Mouse (Mus musculus) right cerebral cortex, adult 18-20 months (tissue): ENCODE measurements around the gene Ccdc180.

Experiments used
- DNase-seq: peaks from one replicate; pipeline ENCODE4 v3.0.0; 2022; ENCODE audit warnings: mixed read lengths

Ccdc180 gene

DNA sequence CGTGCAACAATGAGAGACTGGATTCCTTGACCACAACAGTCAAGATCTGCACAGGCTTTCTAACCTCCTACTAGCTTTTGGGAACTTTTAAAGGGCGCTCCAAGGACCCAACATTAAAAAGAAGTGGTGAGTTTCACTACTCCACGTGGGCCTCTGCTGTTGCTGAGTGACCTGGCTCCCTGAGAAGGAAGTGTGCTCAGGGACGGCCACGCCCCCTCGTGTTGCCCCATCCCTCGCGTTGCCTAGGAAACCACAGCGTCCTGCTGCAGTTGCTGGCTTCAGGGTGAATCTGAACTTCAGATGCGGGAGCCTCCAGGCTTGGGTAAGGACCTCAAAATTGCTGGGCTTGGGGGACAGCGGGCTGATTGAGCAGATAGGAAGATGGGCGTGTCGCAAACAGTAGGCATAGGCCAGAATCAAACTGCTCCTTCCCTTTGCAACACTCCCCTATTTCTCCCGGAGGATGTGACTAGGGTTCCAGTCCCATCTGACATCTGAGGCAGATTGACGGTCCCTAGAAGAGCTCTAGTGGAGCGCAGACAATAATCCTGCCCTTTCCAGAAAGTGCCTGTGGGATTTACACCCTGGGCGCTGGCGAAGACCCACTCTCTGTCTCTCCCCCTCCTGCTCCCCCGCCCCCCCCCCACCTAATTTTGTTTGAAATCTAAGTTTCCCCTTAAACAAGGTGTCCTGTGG lies at the start of gene Ccdc180:
TSS of gene Ccdc180 (plus strand) at position 238 of the 696 bp plus-strand sequence.
- DNase-seq, result peak; percentile 15

DNA sequence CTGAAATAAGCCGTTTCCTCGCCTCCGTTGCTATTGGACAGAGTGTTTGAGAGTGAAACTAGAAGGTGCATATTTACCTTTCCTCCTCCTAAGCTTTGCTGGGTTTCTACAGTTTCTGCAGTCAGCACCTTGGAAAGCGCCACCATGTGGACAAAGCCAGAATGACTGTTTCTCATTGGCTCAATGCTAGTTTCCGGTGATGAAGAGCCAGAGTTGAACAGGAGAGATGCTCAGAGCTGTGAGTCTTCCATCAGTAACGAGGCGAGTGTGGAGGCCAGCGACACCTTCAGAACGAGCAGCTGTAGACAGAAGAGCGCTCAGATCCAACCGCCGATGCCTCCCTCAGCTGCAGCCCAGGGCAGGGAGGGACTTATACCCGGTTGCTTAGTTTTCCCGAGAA lies 45.7 kb upstream of the Ccdc180 start:
- peak; percentile 49 for DNase-seq

DNA sequence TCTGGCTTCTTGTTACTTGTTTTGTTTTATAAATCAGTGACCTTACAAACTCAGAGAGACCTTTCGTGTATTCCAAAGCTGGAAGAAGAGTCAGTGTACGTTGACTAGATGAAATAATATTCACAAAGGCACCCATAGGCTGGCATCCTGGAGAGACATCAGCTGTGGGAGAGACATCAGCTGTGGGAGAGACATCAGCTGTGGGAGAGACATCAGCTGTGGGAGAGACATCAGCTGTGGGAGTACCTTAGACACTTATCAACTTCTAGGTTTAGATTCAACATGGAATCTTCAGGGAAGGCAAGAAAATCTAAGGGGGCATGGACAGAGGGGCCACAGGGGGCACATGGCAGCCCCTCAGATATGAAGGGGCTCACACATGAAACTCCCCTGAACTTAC lies 43.8 kb upstream of the Ccdc180 start:
- DNase-seq, result no peak

GRCm38 (mm10) chr4:45848109-45848824 lies 41.8 kb upstream of the Ccdc180 start, which contains the start of gene Stra6l:
TSS of gene Stra6l (plus strand) at chr4:45848664.
- no peak for DNase-seq

GRCm38 (mm10) chr4:45848825-45849156 lies 41.3 kb upstream of the Ccdc180 start:
- no peak for DNase-seq

DNA sequence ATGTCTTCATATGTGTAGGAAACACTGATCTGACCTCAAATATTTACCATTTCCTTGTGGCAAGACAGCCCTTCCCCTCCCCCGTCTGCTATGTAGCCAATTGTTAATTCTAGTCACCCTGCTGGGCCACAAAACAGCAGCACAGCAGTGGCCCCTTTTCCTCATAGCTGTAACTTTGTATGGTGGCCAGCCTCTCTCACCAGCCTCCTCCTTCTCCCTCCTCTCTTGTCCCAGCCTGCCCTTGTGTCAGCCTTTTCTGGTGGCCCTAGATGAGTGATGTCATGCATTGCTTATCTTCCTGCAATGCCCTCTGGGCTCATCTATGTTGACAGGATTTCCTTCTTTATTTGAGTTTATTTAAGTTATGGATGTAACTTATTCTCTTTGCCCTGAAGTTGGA lies 40.7 kb upstream of the Ccdc180 start:
- DNase-seq, result no peak

DNA sequence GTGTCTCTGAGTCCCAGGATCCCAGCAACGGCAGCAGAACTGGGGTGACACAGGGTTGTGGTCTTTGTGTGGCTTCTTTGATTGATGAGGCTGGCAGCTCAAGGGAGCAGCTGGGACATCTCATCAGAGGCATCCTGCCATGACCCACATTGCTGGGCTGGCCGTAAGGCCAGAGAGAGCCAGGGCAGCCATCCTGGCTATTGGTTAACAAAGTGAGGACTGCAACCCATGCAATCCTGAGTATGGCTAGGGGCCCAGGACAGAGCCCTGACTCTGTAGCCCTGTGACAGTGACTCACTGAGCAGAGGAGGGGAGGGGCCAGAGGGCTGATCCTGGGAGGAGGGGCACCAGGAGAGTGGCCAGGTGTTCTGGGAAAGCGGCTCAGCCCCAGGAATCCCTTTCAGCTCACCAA lies 38.5 kb upstream of the Ccdc180 start:
- no peak for DNase-seq

GRCm38 (mm10) chr4:45853496-45854246 lies 36.4 kb upstream of the Ccdc180 start:
- DNase-seq, result no peak

DNA sequence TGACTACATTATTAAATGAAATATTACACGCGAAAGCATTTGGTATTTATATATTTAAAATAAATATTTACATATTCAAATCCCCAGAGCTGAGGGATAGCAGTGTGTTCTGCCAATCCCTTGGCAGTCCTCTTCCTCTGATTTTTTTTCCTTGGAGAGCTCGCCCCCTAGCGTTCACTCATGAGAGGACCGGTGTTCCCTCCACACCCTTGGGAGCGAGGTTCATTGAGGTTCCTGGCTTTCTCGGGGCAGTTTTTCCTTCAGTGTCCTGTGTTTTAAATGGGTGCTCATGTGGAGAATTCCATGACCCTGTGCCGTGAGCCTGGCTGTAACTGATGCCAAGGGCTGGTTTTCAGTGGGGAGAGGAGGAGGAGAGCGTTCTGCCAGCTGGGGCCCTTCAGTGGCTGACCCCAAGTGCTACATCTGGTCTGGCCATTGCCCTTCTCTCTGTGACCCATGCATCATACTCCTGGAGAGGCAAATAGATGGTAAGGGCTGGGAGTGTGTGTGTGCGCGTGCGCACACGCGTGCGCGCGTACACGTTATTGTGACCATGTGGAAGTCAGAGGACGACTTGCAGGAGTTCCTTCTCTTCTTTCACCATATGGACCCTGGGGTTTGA lies 34.2 kb upstream of the Ccdc180 start:
- peak; percentile 72 for DNase-seq

GRCm38 (mm10) chr4:45861160-45861559 lies 28.9 kb upstream of the Ccdc180 start:
- no peak for DNase-seq

- no peak for DNase-seq
Observed at GRCm38 (mm10) chr4:45867416-45867815, 22.7 kb upstream of the Ccdc180 start.

DNA sequence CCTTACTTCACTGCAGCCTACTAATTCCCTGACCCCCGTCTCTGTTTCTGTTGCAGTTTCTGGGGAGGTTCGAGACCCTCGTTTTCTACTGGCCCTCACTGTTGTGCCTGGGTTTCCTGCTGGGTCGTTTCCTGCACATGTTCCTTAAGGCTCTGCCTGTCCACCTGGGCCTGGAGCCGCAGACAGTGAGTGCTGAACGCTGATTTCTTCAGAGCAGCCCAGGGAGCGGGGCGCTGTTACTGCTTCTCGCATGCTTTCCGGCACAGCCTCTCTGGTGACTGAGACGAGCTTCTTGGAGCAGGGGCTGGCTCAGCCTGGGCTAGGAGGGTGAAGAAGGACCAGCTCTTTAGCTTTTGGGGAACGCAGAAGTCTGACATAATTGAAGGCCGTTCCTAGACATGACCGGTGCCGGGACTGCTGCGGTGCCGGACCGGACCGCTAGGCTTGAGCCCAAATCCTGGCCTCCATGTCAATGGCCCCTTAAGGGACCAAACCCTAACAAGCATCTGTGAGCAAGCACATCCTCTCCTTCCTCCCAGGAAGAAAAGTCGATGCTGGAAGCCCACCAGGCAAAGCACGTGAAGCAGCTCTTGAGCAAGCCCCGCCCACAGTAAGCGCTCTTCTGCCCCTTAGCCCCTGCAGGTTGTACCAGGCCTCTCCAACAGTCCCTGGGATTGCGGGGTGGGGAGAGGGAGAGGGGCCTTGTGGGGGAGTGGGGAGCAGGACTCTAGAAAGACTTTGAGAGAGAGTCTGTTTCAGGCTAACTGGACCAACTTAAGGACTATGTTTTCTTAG lies 20.9 kb upstream of the Ccdc180 start:
- no peak for DNase-seq

- DNase-seq, result no peak
Observed at GRCm38 (mm10) chr4:45872147-45872546, 18.0 kb upstream of the Ccdc180 start.

DNA sequence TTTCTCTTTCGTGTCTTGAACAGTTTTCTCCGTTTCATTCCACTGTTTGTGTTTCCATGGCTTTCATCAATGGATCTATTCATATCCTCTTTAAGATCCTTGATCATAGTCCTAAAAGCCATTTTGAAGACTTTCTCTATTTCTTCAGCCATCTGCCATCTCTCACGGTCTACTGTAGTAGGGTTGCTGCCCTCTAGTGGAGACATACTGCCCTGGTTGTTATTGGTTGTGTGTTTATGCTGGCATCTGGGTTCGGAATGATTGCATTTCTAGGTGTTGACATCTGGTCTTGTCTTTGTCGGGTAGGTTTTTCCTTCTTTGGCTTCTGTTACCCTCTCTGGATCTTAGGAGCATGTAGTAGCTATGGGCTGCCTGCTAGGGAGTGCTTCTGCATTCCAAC lies 11.2 kb upstream of the Ccdc180 start:
- DNase-seq, result peak; percentile 34

GRCm38 (mm10) chr4:45882521-45882920 lies 7.6 kb upstream of the Ccdc180 start:
- no peak for DNase-seq

GRCm38 (mm10) chr4:45883250-45883649 lies 6.9 kb upstream of the Ccdc180 start:
- DNase-seq, result no peak

DNA sequence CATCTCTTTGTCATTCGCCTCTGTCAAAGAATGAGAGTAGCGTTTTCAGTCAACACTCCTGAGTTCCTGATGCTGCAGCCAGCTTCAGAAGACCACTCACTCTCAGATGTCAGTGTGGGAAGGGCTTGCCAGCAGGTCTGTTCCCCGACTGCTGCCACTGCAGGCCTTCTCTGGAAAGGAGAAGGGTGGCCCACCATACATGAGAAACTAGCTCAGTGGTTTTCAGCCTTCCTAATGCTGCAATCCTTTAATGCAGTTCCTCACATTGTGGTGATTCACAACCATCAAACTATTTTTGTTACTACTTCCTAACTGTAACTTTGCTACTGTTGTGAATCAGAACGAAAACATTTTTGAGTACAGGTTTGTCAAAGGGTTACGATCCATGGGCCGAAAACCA lies 616 bp upstream of the Ccdc180 start:
- no peak for DNase-seq

DNA sequence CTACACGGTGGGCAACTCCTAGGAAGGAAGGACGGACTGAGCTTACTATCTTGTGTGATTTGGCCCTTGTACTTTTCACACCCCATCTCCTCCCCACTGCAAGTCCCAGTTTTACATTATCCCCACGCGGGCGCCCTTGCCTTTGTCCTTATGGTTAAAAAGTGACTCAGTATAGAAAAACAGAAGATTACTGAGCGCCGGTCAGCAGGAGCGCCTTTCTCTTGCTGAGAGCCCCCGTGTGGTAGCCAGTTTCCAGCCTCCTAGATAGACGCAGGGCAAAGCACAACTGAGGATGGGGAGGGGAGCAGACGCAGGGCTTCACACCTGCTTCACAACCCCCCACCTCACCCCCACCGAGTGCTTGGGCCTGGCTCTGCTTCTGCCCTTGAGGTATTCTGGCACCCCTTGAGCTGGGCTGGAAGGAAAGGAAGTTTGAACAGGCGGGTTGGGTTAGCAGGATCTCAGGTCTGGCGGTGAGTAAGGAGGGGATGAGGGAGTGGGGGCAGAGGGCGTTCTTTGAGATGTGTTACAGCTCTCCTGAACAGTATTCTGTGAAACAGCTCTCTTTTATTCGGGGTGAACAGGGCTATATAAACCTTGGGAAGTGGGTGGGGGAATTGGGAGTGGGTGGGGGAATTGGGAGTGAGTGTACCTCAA lies 6.5 kb downstream of the Ccdc180 start:
- no peak for DNase-seq

DNA sequence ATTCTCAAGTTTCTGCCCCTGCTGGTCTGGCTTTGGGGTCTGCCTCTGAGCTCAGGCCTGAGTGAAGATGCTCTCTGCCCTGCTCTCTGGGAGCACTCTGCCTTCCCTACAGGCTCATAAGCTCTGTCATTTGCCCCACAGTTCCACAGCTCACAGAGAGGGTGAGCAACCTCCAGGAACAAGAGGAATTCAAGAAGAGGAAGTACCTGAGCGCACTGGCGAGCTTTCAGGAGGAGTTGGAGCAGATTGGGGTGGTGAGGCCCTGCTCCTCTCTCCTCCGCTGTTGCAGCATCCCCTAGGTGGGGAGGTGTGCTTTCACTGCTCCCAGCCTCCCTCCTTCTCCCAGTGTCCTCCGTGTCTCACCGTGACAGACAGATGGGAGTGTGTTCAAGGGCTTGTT lies 8.3 kb downstream of the Ccdc180 start:
- no peak for DNase-seq

- DNase-seq, result peak; percentile 70
Observed at GRCm38 (mm10) chr4:45909256-45909655, 19.2 kb downstream of the Ccdc180 start.

DNA sequence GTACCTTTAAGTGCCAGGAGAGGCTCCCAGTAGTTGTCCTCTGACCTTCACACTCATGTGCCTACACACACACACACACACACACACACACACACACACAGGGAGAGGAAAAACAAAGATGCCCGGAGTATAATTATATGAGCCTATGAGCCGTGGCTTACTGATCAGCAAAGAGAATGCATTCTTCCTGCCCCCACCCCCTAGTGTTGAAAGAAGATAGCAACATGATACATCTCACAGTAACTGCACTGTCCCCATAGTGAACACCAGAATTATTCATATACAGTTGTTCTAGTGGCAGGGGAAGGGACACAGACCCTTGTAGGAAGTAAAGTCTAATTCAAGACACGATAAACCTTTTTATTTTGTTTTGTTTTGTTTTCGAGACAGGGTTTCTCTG lies 19.8 kb downstream of the Ccdc180 start:
- no peak for DNase-seq

- DNase-seq, result no peak
Observed at GRCm38 (mm10) chr4:45911256-45911655, 21.2 kb downstream of the Ccdc180 start.
